Mouse (Mus musculus): ENCODE results near the gene Gm7298. TPM values are rescaled to one million over a fixed set of nuclear protein-coding genes. Genes with fewer than 3 reads are reported as not detected.
"Not testable (repeated sequence)": the region's sequence is repeated elsewhere in the genome, so short reads cannot be mapped to it uniquely, and the experiment has no call there.

The Gm7298 gene
- polyA plus RNA-seq (2015; fragmentation: Nextera tagmentation; extraction: Ambion mirVana), result not detected in 2 replicates

DNA sequence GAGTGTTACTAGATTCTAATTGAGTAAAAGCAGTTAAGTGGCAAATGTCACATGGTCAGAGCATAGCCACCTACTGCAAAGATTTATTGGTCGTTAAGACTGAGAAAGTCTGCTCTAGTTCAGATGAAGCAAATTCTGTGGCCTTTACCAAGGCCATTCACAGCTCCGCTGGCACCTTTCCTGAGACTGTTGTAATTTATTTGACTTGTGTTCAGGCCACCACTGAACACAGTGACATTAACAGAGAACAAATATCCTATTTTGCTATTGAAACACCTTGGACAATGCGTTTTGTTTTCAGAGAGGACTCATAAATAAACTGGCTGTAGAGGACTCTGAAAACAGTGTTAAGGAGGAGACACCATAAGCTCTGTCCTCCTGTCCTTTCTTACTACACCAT lies at the start of gene Gm7298:
Gene Gm7298 (plus strand): TSS at position 301 of the 400 bp plus-strand sequence.
- no peaks in the 10 kb centered on the region for H3K27me3 ChIP-seq
- H3K27ac ChIP-seq (replicated peaks), result no peak within 1 kb of the TSS
- no peak within 1 kb of the TSS for H3K4me3 ChIP-seq (replicated peaks)
- 46% methylated on average over 3 of the region's 3 CpGs for WGBS (ENCODE audit: insufficient replicate concordance)
- H3K4me1 ChIP-seq (replicated peaks), result no peaks in the 10 kb centered on the region
- no peak within 1 kb of the TSS for H3K9ac ChIP-seq
- H3K9me3 ChIP-seq (replicated peaks), result no peaks in the 10 kb centered on the region
- no peaks in the 10 kb centered on the region for H3K36me3 ChIP-seq (replicated peaks)
- H3K4me2 ChIP-seq, result no peak within 1 kb of the TSS
- no peak for ATAC-seq (ENCODE audit: insufficient read depth)

DNA sequence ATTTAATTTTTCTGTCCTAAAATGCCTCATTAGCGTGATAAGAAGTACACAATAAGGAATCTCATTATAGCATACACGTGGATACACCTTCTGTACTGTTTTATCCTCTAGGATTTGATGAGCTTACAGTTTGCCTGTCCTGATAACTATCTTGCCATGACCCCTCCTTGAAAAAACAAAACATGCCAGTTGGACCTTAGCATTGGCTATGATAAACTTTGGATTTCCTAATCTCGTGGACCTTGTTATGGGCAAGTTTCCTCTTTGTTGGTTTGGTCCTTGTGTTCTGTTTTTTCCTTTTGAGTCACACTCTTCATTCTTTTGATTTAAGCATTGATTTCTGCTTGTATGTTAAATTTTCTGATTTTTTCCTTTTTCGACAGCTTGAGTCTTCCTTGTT lies 95.3 kb downstream of the Gm7298 start:
- Histone ChIP-seq H3K36me3 (replicated peaks) (no peaks in the 10 kb centered on the region), H3K27me3 (no peaks in the 10 kb centered on the region), H3K4me2 (no peak overlapping the region), H3K4me3 (replicated peaks) (no peak overlapping the region), H3K4me1 (replicated peaks) (no peaks in the 10 kb centered on the region), H3K27ac (replicated peaks) (no peak overlapping the region), H3K9ac (no peak overlapping the region), H3K9me3 (replicated peaks) (no peaks in the 10 kb centered on the region)
- ATAC-seq (ENCODE audit: insufficient read depth), result no peak
- WGBS (ENCODE audit: insufficient replicate concordance), result 41% methylated on average over 4 of the region's 4 CpGs

DNA sequence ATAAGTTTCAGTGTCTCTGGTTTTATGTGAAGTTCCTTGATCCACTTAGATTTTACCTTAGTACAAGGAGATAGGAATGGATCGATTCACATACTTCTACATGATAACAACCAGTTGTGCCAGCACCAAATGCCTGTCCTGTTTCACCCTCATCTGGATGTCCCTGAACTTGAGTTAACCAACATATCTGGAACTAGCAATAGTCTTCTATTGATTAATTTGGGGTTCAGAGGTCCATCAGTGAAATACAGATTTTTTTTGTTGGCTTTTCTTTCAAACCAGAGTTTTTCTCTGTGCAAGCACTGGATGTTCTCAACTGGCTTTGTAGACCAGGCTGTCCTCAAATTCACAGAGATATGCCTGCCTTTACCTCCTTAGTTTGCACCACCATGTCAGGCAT lies 103.6 kb downstream of the Gm7298 start:
- WGBS (ENCODE audit: insufficient replicate concordance), result 70% methylated on average over 1 of the region's 1 CpGs
- no peaks in the 10 kb centered on the region for H3K9me3 ChIP-seq (replicated peaks)

GRCm38 (mm10) chr6:121838271-121838670 lies 105.5 kb downstream of the Gm7298 start, which contains the start of gene Mug1:
Mug1 (plus strand) TSS chr6:121838541.
- ATAC-seq (ENCODE audit: insufficient read depth); H3K9me3 ChIP-seq (replicated peaks); H3K4me2 ChIP-seq; H3K36me3 ChIP-seq (replicated peaks); H3K27me3 ChIP-seq; H3K27ac ChIP-seq (replicated peaks); H3K9ac ChIP-seq; H3K4me3 ChIP-seq (replicated peaks); H3K4me1 ChIP-seq (replicated peaks): not testable (repeated sequence)
- WGBS (ENCODE audit: insufficient replicate concordance), result 58% methylated on average over 4 of the region's 4 CpGs

More for the DNA sequence above, 103.6 kb downstream of the Gm7298 start:
- ATAC-seq (ENCODE audit: insufficient read depth), result no peak
- Histone ChIP-seq H3K4me2 (no peak overlapping the region), H3K9ac (no peak overlapping the region), H3K27me3 (no peaks in the 10 kb centered on the region), H3K27ac (replicated peaks) (no peak overlapping the region), H3K36me3 (replicated peaks) (no peaks in the 10 kb centered on the region), H3K4me1 (replicated peaks) (no peaks in the 10 kb centered on the region), H3K4me3 (replicated peaks) (no peak overlapping the region)

Other genes starting within 250 kb of the Gm7298 start
- gene A2m, start 97.6 kb upstream of the Gm7298 start, polyA plus RNA-seq (2015; fragmentation: Nextera tagmentation; extraction: Ambion mirVana), result 80.5 and 120 TPM in 2 replicates
- gene Mug1, start 105.6 kb downstream of the Gm7298 start, polyA plus RNA-seq (2015; fragmentation: Nextera tagmentation; extraction: Ambion mirVana), result not detected in 2 replicates